Mouse (Mus musculus): ENCODE results near the gene Cep112.

Cep112 gene

GRCm38 (mm10) chr11:108777158-108777557 lies 352.2 kb downstream of the Cep112 start:
- intact Hi-C loops (cut with DNase I): no loop called here

GRCm38 (mm10) chr11:108780271-108781250 lies 355.6 kb downstream of the Cep112 start:
- intact Hi-C loops (cut with DNase I): no loop called here

- intact Hi-C loops (cut with DNase I): no loop called here
These were observed 373.4 kb downstream of the Cep112 start for GRCm38 (mm10) chr11:108798398-108798797.

- intact Hi-C loops (cut with DNase I): no loop called here
These were observed 374.7 kb downstream of the Cep112 start for GRCm38 (mm10) chr11:108799695-108800094.

- intact Hi-C loops (cut with DNase I): no loop called here
These were observed 379.0 kb downstream of the Cep112 start for GRCm38 (mm10) chr11:108804030-108804429.

GRCm38 (mm10) chr11:108805947-108806346 lies 381.0 kb downstream of the Cep112 start:
- intact Hi-C loops (cut with DNase I): no loop called here

GRCm38 (mm10) chr11:108809626-108810025 lies 384.6 kb downstream of the Cep112 start:
- intact Hi-C loops (cut with DNase I): no loop called here

- intact Hi-C loops (cut with DNase I): no loop called here
These were observed 396.8 kb downstream of the Cep112 start for GRCm38 (mm10) chr11:108821771-108822170.

GRCm38 (mm10) chr11:108822257-108822656 lies 397.3 kb downstream of the Cep112 start:
- intact Hi-C loops (cut with DNase I): no loop called here

- intact Hi-C loops (cut with DNase I): no loop called here
These were observed 402.3 kb downstream of the Cep112 start for GRCm38 (mm10) chr11:108827321-108827720.

GRCm38 (mm10) chr11:108828374-108829025 lies 403.5 kb downstream of the Cep112 start:
- intact Hi-C loops (cut with DNase I): no loop called here

GRCm38 (mm10) chr11:108836706-108837105 lies 411.7 kb downstream of the Cep112 start:
- intact Hi-C loops (cut with DNase I): no loop called here

GRCm38 (mm10) chr11:108840195-108840594 lies 415.2 kb downstream of the Cep112 start:
- intact Hi-C loops (cut with DNase I): no loop called here

- intact Hi-C loops (cut with DNase I): no loop called here
These were observed 417.8 kb downstream of the Cep112 start for GRCm38 (mm10) chr11:108842765-108843164.

GRCm38 (mm10) chr11:108845971-108846370 lies 421.0 kb downstream of the Cep112 start:
- intact Hi-C loops (cut with DNase I): no loop called here

- intact Hi-C loops (cut with DNase I): no loop called here
These were observed 421.5 kb downstream of the Cep112 start for GRCm38 (mm10) chr11:108846479-108846878.

GRCm38 (mm10) chr11:108851771-108852170 lies 426.8 kb downstream of the Cep112 start:
- intact Hi-C loops (cut with DNase I): no loop called here

GRCm38 (mm10) chr11:108857254-108857653 lies 432.3 kb downstream of the Cep112 start:
- intact Hi-C loops (cut with DNase I): no loop called here

GRCm38 (mm10) chr11:108857678-108858338 lies 432.8 kb downstream of the Cep112 start:
- intact Hi-C loops (cut with DNase I): no loop called here

- intact Hi-C loops (cut with DNase I): no loop called here
These were observed 433.4 kb downstream of the Cep112 start for GRCm38 (mm10) chr11:108858339-108858804.

- intact Hi-C loops (cut with DNase I): no loop called here
These were observed 433.9 kb downstream of the Cep112 start for GRCm38 (mm10) chr11:108858846-108859245.

GRCm38 (mm10) chr11:108862360-108862759 lies 437.4 kb downstream of the Cep112 start:
- intact Hi-C loops (cut with DNase I): no loop called here

Measured in adrenal gland (tissue).